Mouse (Mus musculus) kidney, adult 18-20 months (tissue): ENCODE data around the gene Slc13a3.

Experiments used
- DNase-seq: peaks from one replicate; pipeline ENCODE4 v3.0.0; 2021

Gene Slc13a3

GRCm38 (mm10) chr2:165407700-165408301 is 65.2 kb downstream of the Slc13a3 start:
- DNase-seq, result peak; percentile 71

- DNase-seq, result no peak
Measured at GRCm38 (mm10) chr2:165405351-165405750, 67.7 kb downstream of the Slc13a3 start.

- no peak for DNase-seq
Measured at GRCm38 (mm10) chr2:165404951-165405350, 68.1 kb downstream of the Slc13a3 start.

- no peak for DNase-seq
Measured at GRCm38 (mm10) chr2:165398164-165398785, 74.8 kb downstream of the Slc13a3 start.

GRCm38 (mm10) chr2:165397502-165398163 is 75.4 kb downstream of the Slc13a3 start:
- DNase-seq, result no peak

- DNase-seq, result no peak
Measured at GRCm38 (mm10) chr2:165396831-165397501, 76.1 kb downstream of the Slc13a3 start.

- no peak for DNase-seq
Measured at GRCm38 (mm10) chr2:165392156-165392555, 80.9 kb downstream of the Slc13a3 start.

- peak; percentile 21 for DNase-seq
Measured at GRCm38 (mm10) chr2:165391561-165391960, 81.5 kb downstream of the Slc13a3 start.

GRCm38 (mm10) chr2:165389299-165389952 is 83.6 kb downstream of the Slc13a3 start:
- DNase-seq, result no peak

- peak; percentile 94 for DNase-seq
Measured at GRCm38 (mm10) chr2:165387844-165388495, 85.1 kb downstream of the Slc13a3 start, which contains the start of gene Zfp334. Gene Zfp334, minus strand, starts transcription at chr2:165388259.

GRCm38 (mm10) chr2:165387370-165387769 is 85.7 kb downstream of the Slc13a3 start:
- no peak for DNase-seq

- DNase-seq, result no peak
Measured at GRCm38 (mm10) chr2:165380050-165380449, 93.0 kb downstream of the Slc13a3 start.

- no peak for DNase-seq
Measured at GRCm38 (mm10) chr2:165376001-165376400, 97.0 kb downstream of the Slc13a3 start.

- DNase-seq, result no peak
Measured at GRCm38 (mm10) chr2:165375478-165375877, 97.6 kb downstream of the Slc13a3 start.

GRCm38 (mm10) chr2:165371066-165371465 is 102.0 kb downstream of the Slc13a3 start:
- DNase-seq, result no peak

- no peak for DNase-seq
Measured at GRCm38 (mm10) chr2:165370348-165370747, 102.7 kb downstream of the Slc13a3 start.

GRCm38 (mm10) chr2:165368496-165368895 is 104.5 kb downstream of the Slc13a3 start, which contains the start of gene Zfp663:
Gene Zfp663, minus strand, starts transcription at chr2:165368729.
- no peak for DNase-seq

- DNase-seq, result no peak
Measured at GRCm38 (mm10) chr2:165367868-165368439, 105.1 kb downstream of the Slc13a3 start.

GRCm38 (mm10) chr2:165367047-165367520 is 105.9 kb downstream of the Slc13a3 start:
- DNase-seq, result peak; percentile 70

- peak; percentile 50 for DNase-seq
Measured at GRCm38 (mm10) chr2:165364334-165365091, 108.5 kb downstream of the Slc13a3 start.

GRCm38 (mm10) chr2:165363282-165363681 is 109.7 kb downstream of the Slc13a3 start:
- DNase-seq, result no peak
